Mouse (Mus musculus) lung, embryonic 15.5 days (tissue): ENCODE data around the gene Epha2. TPM values are rescaled to one million over a fixed set of nuclear protein-coding genes. Genes with fewer than 3 reads are reported as not detected.

Experiments used
- ATAC-seq: fragments of 200-750 bp; cut with Nextera tagmentation; 2 replicates; pipeline ENCODE4 v1.8.0; 2017; ENCODE audit warnings: moderate number of reproducible peaks, borderline replicate concordance; ENCODE audit not compliant: low FRiP score, low TSS enrichment; ENCODE audit errors: extremely low read depth
- H3K27ac ChIP-seq: fragments of 300-500 bp; sonication (generic); 2 replicates; pipeline ENCODE4 v1.5.1; 2015; ENCODE audit warnings: moderate library complexity, mild to moderate bottlenecking, inconsistent platforms
- H3K27me3 ChIP-seq: fragments of 300-500 bp; sonication (generic); 2 replicates; pipeline ENCODE4 v1.6.1; 2015; ENCODE audit warnings: inconsistent platforms
- H3K36me3 ChIP-seq: fragments of 300-500 bp; sonication (generic); 2 replicates; pipeline ENCODE4 v1.6.1; 2015; ENCODE audit warnings: inconsistent platforms
- H3K4me1 ChIP-seq: fragments of 300-500 bp; sonication (generic); 2 replicates; pipeline ENCODE4 v1.6.1; 2015; ENCODE audit warnings: inconsistent platforms
- H3K4me2 ChIP-seq: fragments of 300-500 bp; sonication (generic); 2 replicates; pipeline ENCODE4 v1.6.1; 2015; ENCODE audit warnings: inconsistent platforms, mild to moderate bottlenecking, moderate library complexity
- H3K4me3 ChIP-seq: fragments of 300-500 bp; sonication (generic); 2 replicates; pipeline ENCODE4 v1.5.1; 2015; ENCODE audit warnings: mild to moderate bottlenecking, inconsistent platforms
- H3K9ac ChIP-seq: fragments of 300-500 bp; sonication (generic); 2 replicates; pipeline ENCODE4 v1.6.1; 2015; ENCODE audit warnings: inconsistent platforms
- H3K9me3 ChIP-seq: fragments of 300-500 bp; sonication (generic); 2 replicates; pipeline ENCODE4 v1.6.1; 2016; ENCODE audit warnings: inconsistent platforms
- WGBS: fragments of 180-500 bp; shearing (Covaris S2); methylation state at CpG from one replicate; pipeline ENCODE4 v1.1.7; 2015; 5-methylcytosine and 5-hydroxymethylcytosine counted together
- polyA plus RNA-seq: library from polyadenylated mRNA; unstranded; fragments of >200 nt; fragmentation: Nextera tagmentation; extraction: Ambion mirVana; gene quantifications from 2 replicates; pipeline ENCODE4 v1.2.1, GENCODE M21; 2015

The Epha2 gene
- polyA plus RNA-seq, 1 experiment from 2014 or later = 11.0 TPM

DNA sequence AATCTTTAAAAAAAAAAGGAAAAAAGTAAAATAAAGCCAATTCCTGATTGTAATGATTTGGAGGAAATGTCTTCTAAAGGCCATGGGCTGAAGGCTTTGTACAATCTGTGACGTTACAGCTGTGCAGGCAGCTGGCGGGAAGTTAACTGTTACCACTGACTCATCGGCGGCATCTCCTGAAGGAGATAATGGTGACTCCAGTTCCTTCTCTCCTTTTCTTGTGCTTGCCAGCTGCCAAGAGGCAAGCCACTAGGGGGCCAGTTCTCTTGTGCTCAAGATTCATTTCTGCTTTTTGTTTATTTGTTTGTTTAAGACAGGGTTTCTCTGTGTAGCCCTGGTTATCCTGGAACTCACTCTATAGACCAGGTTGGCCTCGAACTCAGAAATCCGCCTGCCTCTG is 32.0 kb upstream of the Epha2 start:
- H3K4me1 ChIP-seq = peaks cover 27% of the 10 kb centered on the region
- H3K27ac ChIP-seq = no peak overlapping the region
- WGBS = 71% methylated on average over 6 of the region's 6 CpGs
- H3K4me3 ChIP-seq = no peak overlapping the region
- H3K9me3 ChIP-seq = no peaks in the 10 kb centered on the region
- no peak overlapping the region for H3K9ac ChIP-seq
- H3K27me3 ChIP-seq = no peaks in the 10 kb centered on the region
- no peak for ATAC-seq
- no peak overlapping the region for H3K4me2 ChIP-seq
- no peaks in the 10 kb centered on the region for H3K36me3 ChIP-seq

DNA sequence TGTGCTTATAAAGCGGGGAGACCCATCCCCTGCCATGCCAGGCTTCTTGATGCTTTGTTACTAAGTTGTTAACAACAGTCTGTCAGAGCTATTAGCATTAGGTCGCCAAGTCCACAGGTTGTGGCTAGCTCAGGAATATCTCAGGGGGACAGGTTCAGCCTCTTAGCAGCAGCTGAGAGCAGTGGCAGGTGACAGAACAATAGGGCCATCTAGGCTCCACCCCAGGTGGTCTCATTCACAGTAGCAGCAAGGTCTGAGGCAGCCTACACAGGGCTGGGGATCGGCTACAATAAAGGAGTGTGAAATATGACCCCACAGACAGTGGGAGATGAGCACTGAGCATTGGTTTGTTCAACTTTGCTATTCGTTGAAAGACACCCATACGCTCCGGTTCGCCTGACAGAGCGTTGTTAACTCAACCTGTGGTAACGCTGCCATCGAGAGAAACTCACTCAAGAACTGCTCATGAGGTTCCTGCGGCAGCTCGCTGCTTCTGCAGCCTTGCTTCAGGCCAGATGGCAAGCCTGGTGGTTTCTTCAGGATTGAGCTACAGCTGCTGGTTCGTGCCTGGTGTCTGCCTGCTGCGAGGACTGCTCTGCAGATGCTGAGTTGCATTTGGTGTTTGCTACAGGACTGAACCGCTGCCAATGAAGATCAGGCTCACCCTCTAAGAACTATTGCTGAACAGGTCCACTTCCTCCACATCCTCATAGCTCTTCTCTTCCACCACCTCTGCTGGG is 30.7 kb upstream of the Epha2 start:
- WGBS = 60% methylated on average over 15 of the region's 15 CpGs
- no peaks in the 10 kb centered on the region for H3K9me3 ChIP-seq
- H3K4me3 ChIP-seq = no peak overlapping the region
- ATAC-seq = no peak
- no peak overlapping the region for H3K27ac ChIP-seq
- H3K36me3 ChIP-seq = no peaks in the 10 kb centered on the region
- no peaks in the 10 kb centered on the region for H3K27me3 ChIP-seq
- H3K4me1 ChIP-seq = peaks cover 39% of the 10 kb centered on the region
- H3K4me2 ChIP-seq = no peak overlapping the region
- no peak overlapping the region for H3K9ac ChIP-seq

DNA sequence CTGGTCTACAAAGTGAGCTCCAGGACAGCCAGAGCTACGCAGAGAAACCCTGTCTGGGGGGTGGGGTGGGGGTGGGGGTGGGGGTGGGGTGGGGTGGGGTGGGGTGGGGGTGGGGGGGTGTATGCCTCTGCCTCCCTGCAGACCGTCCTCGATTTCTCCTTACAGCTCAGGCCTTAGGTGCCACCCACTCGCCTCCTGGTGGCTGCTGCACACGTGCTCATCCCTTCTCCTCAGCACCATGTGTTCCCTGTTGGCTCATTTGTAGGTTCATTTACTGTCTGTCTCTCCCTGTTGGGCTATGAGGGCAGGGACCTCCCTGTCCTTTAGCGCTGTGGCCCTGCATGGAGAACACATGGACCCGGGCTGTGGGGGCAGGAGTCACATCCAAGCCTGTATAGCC is 29.8 kb upstream of the Epha2 start:
- no peak overlapping the region for H3K4me3 ChIP-seq
- no peak overlapping the region for H3K4me2 ChIP-seq
- no peaks in the 10 kb centered on the region for H3K36me3 ChIP-seq
- H3K9ac ChIP-seq = no peak overlapping the region
- ATAC-seq = no peak
- H3K27me3 ChIP-seq = no peaks in the 10 kb centered on the region
- H3K9me3 ChIP-seq = no peaks in the 10 kb centered on the region
- peaks cover 39% of the 10 kb centered on the region for H3K4me1 ChIP-seq
- H3K27ac ChIP-seq = peak overlapping the region; percentile 16; the same call in 1 of the 2 replicates
- 75% methylated on average over 6 of the region's 7 CpGs for WGBS

DNA sequence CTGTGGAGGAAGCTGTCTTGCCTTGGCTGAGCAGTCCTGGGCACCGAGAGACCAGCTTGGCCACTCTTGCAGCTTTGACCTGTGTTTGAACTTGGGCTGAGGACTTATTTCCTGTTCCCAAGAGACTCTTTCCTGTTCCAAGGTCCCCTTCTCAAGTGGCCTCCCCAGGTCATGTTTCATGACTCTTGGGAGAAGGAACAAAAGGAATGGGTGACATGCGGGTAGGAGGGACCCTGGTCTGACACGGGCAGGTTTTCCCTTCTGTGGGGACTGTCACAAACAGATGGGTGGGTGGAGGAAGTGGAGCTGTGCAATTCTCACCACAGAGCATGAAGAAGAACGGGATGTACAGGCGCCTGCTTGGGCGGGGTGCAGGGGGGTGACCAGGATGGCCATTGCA is 29.3 kb upstream of the Epha2 start:
- no peak overlapping the region for H3K4me2 ChIP-seq
- no peak for ATAC-seq
- H3K27ac ChIP-seq = peak overlapping the region; percentile 35
- H3K4me1 ChIP-seq = peaks cover 39% of the 10 kb centered on the region
- H3K27me3 ChIP-seq = no peaks in the 10 kb centered on the region
- no peaks in the 10 kb centered on the region for H3K9me3 ChIP-seq
- 53% methylated on average over 6 of the region's 6 CpGs for WGBS
- no peak overlapping the region for H3K9ac ChIP-seq
- H3K4me3 ChIP-seq = no peak overlapping the region
- H3K36me3 ChIP-seq = no peaks in the 10 kb centered on the region

DNA sequence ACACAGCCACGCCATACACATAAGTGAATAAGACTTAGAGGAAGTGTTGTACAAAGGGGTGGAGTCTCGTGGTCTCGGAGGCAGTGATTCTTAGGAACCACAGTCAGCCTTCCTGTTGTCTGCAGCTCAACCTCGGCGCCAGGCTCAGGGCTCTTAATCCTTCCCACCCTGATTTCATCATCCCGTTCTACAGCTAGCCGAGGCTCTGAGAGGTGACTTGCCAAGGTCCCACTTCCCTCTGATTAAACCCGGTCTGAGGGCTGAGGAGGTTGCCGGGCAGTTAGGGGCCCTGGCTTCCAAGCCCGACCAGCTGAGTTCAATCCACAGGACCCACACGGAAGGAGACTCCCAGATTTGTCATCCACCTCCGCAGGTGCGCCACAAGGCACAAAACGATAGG is 28.2 kb upstream of the Epha2 start:
- no peak for ATAC-seq
- Histone ChIP-seq H3K4me3 (peak overlapping the region; percentile 4; the same call in 1 of the 2 replicates), H3K27me3 (no peaks in the 10 kb centered on the region), H3K9ac (no peak overlapping the region), H3K4me2 (peak overlapping the region; percentile 47), H3K27ac (peak overlapping the region; percentile 35; the same call in 1 of the 2 replicates), H3K4me1 (peaks cover 45% of the 10 kb centered on the region), H3K36me3 (no peaks in the 10 kb centered on the region), H3K9me3 (no peaks in the 10 kb centered on the region)
- 9% methylated on average over 14 of the region's 14 CpGs for WGBS

DNA sequence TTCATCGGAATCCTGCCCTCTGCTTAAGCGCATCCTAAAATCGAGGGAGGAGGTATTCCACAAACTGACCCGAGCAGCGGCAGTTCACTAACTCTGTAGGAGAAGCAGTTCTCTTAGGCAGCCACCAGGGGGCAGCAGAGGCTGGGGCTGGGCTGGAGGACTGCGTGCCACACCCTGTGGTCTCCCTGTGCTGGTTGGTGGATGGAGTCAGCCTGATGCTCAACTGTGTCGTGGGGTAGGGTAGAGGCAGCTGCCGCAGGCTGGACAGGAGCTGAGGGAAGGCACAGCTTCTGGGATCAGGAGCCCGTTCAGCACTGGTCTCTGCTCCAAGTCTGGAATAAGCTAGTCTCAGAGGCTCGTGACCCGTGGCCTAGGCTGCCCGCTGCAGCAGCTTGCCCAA is 27.7 kb upstream of the Epha2 start:
- H3K9ac ChIP-seq = no peak overlapping the region
- H3K4me1 ChIP-seq = peaks cover 48% of the 10 kb centered on the region
- ATAC-seq = peak; percentile 69; the same call in 1 of the 2 replicates
- H3K4me2 ChIP-seq = peak overlapping the region; percentile 47
- 14% methylated on average over 12 of the region's 12 CpGs for WGBS
- H3K27me3 ChIP-seq = no peaks in the 10 kb centered on the region
- H3K4me3 ChIP-seq = peak overlapping the region; percentile 4; the same call in 1 of the 2 replicates
- H3K36me3 ChIP-seq = no peaks in the 10 kb centered on the region
- H3K27ac ChIP-seq = peak overlapping the region; percentile 35; the same call in 1 of the 2 replicates
- H3K9me3 ChIP-seq = no peaks in the 10 kb centered on the region

DNA sequence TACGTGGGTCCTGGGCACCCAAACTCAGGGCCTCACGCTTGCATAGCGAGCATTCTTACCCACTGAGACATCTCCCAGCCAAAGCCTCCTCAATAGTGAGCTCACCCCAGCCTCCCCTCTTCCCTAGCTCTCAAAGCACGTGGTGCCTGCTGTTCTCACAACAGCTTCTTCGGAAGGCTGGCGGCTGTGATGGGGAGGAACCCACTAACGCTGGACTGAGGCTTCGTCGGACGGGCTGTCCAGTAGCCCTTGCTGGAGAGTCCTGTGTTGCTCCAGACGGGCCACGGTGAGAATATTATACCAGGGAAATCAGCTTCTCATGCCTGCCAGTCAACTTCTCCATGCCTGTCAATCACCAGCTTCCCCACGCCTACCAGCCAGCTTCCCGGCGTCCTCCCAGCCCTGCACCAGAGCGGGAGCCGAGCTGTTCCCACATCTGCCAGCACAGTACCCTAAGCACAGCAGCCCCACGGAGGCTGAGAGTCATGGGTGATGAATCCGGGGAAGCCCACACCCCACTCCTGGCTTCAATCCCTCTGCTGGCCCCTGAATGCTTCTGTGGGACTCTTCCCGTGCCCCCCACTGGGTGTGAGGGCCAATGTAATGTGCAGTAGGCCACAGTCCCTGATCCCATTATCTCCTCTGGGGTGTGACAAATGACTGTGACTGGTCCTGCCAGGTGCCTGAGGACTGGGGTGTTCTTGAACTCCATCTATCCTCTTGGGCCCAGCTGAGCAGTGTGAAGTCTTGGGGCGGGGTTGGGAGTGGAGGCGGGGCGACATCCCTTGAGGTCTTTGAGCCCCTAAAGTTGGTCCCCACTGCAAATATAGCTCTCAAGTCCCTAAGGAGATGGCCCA is 26.3 kb upstream of the Epha2 start:
- Histone ChIP-seq H3K4me2 (no peak overlapping the region), H3K36me3 (no peaks in the 10 kb centered on the region), H3K4me1 (peaks cover 60% of the 10 kb centered on the region), H3K27me3 (no peaks in the 10 kb centered on the region), H3K9ac (no peak overlapping the region), H3K27ac (peak overlapping the region; percentile 30; the same call in 1 of the 2 replicates), H3K4me3 (no peak overlapping the region), H3K9me3 (no peaks in the 10 kb centered on the region)
- 37% methylated on average over 23 of the region's 23 CpGs for WGBS
- ATAC-seq = no peak

DNA sequence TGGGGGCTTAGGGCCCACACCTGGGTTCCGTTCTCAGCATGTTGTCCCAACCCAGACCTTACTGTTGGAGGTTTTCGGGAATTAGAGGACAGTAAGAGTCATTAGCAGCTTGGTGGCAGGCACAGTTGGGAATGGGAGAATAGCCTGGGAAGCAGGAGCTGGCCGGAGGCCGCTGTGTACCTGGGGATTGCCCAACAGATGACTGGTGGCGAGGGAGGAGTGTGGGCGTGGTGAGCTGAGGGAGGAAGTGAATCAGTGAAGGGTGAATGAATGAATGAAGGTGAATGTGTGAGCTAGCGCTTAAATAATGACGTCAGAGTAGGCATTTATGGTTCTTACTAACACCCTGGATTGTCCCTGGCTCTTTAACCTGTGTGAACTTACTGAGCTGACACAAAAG is 23.9 kb upstream of the Epha2 start:
- WGBS = 82% methylated on average over 8 of the region's 8 CpGs
- no peaks in the 10 kb centered on the region for H3K9me3 ChIP-seq

DNA sequence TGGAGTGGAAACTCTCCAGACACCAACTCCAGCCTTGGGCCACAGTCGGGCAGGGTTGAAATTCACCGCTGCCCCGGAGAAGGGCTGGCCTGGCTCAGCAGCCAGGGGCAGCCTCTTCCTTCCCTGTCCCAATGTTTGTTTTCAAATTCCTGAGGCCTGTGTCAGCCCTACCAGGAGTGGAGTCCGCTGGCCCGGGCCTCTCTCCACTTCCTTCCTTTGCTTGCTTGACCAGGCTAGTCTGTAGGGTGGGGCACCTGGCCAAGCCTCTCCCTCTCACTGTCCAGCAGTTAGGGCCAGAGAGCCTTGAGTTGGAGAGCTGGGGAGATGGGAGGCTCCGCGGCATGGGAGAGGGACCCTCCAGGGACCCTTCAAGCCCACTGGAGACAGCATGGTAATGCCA is 22.9 kb upstream of the Epha2 start:
- Histone ChIP-seq H3K27me3 (no peaks in the 10 kb centered on the region), H3K9ac (0 out of 2 replicates have a peak overlapping the region, but pooled peaks have one; percentile 19), H3K9me3 (no peaks in the 10 kb centered on the region), H3K27ac (peak overlapping the region; percentile 96), H3K36me3 (no peaks in the 10 kb centered on the region), H3K4me1 (peaks cover 71% of the 10 kb centered on the region), H3K4me2 (peak overlapping the region; percentile 41), H3K4me3 (peak overlapping the region; percentile 14; the same call in 1 of the 2 replicates)
- ATAC-seq = peak; percentile 68
- WGBS = 19% methylated on average over 7 of the region's 7 CpGs

More for the DNA sequence above, 23.9 kb upstream of the Epha2 start:
- ATAC-seq = no peak
- Histone ChIP-seq H3K4me1 (peaks cover 69% of the 10 kb centered on the region), H3K36me3 (no peaks in the 10 kb centered on the region), H3K27ac (peak overlapping the region; percentile 96), H3K4me2 (no peak overlapping the region), H3K27me3 (no peaks in the 10 kb centered on the region), H3K9ac (no peak overlapping the region), H3K4me3 (no peak overlapping the region)

DNA sequence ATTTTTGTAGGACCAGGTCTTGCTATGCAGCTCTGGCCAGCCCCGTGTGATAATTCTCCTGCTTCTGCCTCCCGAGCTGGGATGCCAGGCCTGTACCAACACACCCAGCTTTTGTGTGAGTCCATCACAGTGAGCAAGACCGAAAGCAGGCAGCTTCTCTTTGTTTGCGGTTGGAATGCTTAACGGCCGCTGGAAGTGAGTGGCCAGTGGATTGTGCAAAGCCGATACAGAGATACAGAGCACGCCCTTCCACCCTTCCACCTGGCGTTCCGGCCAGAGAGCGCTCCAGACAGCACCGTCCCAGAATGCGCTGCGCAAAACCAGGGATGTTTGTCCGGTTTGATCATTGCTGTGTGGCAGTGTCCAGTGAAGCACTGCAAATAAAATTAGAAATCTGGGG is 21.7 kb upstream of the Epha2 start:
- Histone ChIP-seq H3K27ac (peak overlapping the region; percentile 96), H3K36me3 (no peaks in the 10 kb centered on the region), H3K4me1 (peaks cover 68% of the 10 kb centered on the region), H3K27me3 (no peaks in the 10 kb centered on the region), H3K9me3 (no peaks in the 10 kb centered on the region), H3K9ac (0 out of 2 replicates have a peak overlapping the region, but pooled peaks have one; percentile 5), H3K4me3 (no peak overlapping the region), H3K4me2 (peak overlapping the region; percentile 41; the same call in 1 of the 2 replicates)
- 51% methylated on average over 15 of the region's 15 CpGs for WGBS
- no peak for ATAC-seq

DNA sequence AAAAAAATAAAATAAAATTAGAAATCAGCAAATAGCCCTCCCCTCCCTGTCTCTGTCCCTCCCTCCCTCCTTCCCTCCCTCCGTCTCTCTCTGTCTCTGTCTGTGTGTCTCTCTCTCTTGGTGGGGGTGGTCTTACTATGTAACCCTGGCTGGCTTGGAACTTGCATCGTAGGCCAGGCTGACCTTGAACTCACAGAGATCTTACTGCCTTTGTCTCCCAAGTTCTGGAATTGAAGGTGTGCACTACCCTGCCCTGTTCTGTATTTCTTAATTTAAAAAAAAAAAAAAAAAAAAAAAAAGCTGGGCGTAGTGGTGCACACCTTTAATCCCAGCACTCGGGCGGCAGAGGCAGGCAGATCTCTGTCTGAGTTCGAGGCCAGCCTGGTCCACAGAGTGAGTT is 21.3 kb upstream of the Epha2 start:
- Histone ChIP-seq H3K4me3 (no peak overlapping the region), H3K4me1 (peaks cover 64% of the 10 kb centered on the region), H3K9me3 (no peaks in the 10 kb centered on the region), H3K36me3 (no peaks in the 10 kb centered on the region), H3K4me2 (no peak overlapping the region), H3K27ac (peak overlapping the region; percentile 96), H3K27me3 (no peaks in the 10 kb centered on the region), H3K9ac (no peak overlapping the region)
- WGBS = 91% methylated on average over 6 of the region's 6 CpGs
- ATAC-seq = no peak

DNA sequence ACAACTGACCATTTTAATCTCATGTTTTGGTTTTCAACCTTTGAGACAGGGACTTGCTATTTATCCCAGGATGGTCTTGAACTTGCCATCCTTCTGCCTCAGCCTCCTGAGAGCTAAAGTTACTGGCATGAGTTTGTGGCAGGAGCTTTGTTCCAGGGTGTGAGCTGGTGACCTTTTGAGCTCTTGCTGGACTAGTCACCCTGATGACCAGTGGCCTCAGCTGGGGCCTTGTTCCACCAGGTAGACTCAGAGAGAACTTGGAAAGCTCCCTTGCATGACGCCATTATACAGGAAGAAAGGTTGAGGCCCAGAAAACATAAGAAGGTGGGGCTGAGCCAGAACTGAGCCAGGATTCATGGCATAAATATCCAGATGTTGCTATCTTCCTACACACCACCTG is 20.6 kb upstream of the Epha2 start:
- ATAC-seq = no peak
- no peaks in the 10 kb centered on the region for H3K9me3 ChIP-seq
- no peaks in the 10 kb centered on the region for H3K27me3 ChIP-seq
- H3K4me2 ChIP-seq = no peak overlapping the region
- peak overlapping the region; percentile 89; the same call in 1 of the 2 replicates for H3K27ac ChIP-seq
- WGBS = 85% methylated on average over 1 of the region's 1 CpGs
- H3K4me3 ChIP-seq = no peak overlapping the region
- no peaks in the 10 kb centered on the region for H3K36me3 ChIP-seq
- peaks cover 64% of the 10 kb centered on the region for H3K4me1 ChIP-seq
- no peak overlapping the region for H3K9ac ChIP-seq
